ENCODE assay signal across 22 mouse cellular contexts in genomic region chr2:167748297-167748696, GRCm38 (mm10). TPM values are rescaled to one million over a fixed set of nuclear protein-coding genes. Genes with fewer than 3 reads are reported as not detected.
DNase-seq lines count a peak whose midpoint lies in the region; ATAC-seq and TF ChIP-seq lines count a peak whose summit lies in the region.
"Had no signal": no experiment of that assay in that cellular context is flagged by ENCODE, and none has a peak within 500 bp of the region (broad histone marks: within the 10 kb centered on the region; RNA-seq: fewer than 3 reads in every experiment).

No protein-coding gene starts in this region.

- peak; percentile 39; the same call in 1 of the 2 replicates for ATAC-seq in neutrophil, adult 5-6 weeks (ENCODE audit: extremely low read depth, insufficient number of reproducible peaks, low FRiP score, poor library complexity, severe bottlenecking)
- ATAC-seq in cerebellum, adult (ENCODE audit: insufficient number of reproducible peaks, low FRiP score, low TSS enrichment) = no peak
- ATAC-seq: forebrain, embryonic 13.5 days; midbrain, embryonic 13.5 days had no signal

- peaks cover 12% of the 10 kb centered on the region for H3K4me1 ChIP-seq in bone marrow, adult 2 months (ENCODE audit: control insufficient read depth, insufficient read depth, low read length)

- TF ChIP-seq CTCF in bone marrow, adult 2 months (IDR thresholded peaks at IDR 0.05; ENCODE audit: control insufficient read depth, insufficient read depth, low read length) = no peak

- no peak overlapping the region for H3K4me3 ChIP-seq in bone marrow, adult 2 months (replicated peaks; ENCODE audit: control insufficient read depth, low read depth, low read length)
- H3K4me3 ChIP-seq: forebrain, embryonic 13.5 days; gastrocnemius, adult 2 months; hindbrain, embryonic 15.5 days; kidney, embryonic 15.5 days; lung, embryonic 15.5 days; megakaryocyte, embryonic 14.5 days; midbrain, embryonic 13.5 days had no signal

- peak overlapping the region; percentile 54 for H3K27ac ChIP-seq in bone marrow, adult 2 months (ENCODE audit: control insufficient read depth, insufficient read depth, low read depth, low read length, poor library complexity)
- H3K27ac ChIP-seq: forebrain, embryonic 13.5 days; gastrocnemius, adult 2 months; hindbrain, embryonic 15.5 days; kidney, embryonic 15.5 days; liver, embryonic 14.5 days; midbrain, embryonic 13.5 days had no signal

- no peak for TF ChIP-seq POLR2A in bone marrow, adult 2 months (IDR thresholded peaks at IDR 0.05; ENCODE audit: borderline replicate concordance, control insufficient read depth, low read depth, low read length)

- peak; percentile 58 to 60 for DNase-seq in spleen, postnatal 36 days (ENCODE audit: low spot score in 2 of 2)
- no peak for DNase-seq in spleen, postnatal 14 days (ENCODE audit: low spot score in 2 of 2)
- DNase-seq in ovary, postnatal 10 days (ENCODE audit: low spot score) = no peak
- no peak for DNase-seq in embryo, embryonic 10 days (ENCODE audit: low spot score)
- DNase-seq: adrenal gland, postnatal 36 days; cerebellum, adult 2 months; cerebellum, postnatal 36 days; gastrocnemius, adult 2 months; heart, postnatal 4 days; kidney, adult 11 months; kidney, postnatal 36 days; lung, postnatal 36 days had no signal

- 55% methylated on average over 6 of the region's 6 CpGs for WGBS in bone marrow, adult 2 months

RNA-seq across cellular contexts. Expression of gene Tmem189, which starts 58.7 kb away (rescaled TPM):
- polyA plus RNA-seq in bone marrow, adult 2 months (2011; ENCODE audit: insufficient read depth, insufficient read length, low replicate concordance, missing spikeins) = 20.8 and 36.2 TPM in 2 replicates
- 76.0 and 90.2 TPM in 2 replicates for total RNA-seq in neutrophil, adult 5-6 weeks (2017)

RNA-seq across cellular contexts. Expression of gene Cebpb, which starts 59.6 kb away (rescaled TPM):
- polyA plus RNA-seq in bone marrow, adult 2 months (2011; ENCODE audit: insufficient read depth, insufficient read length, low replicate concordance, missing spikeins) = 13.0 and 19.5 TPM in 2 replicates
- 160 and 183 TPM in 2 replicates for total RNA-seq in neutrophil, adult 5-6 weeks (2017)

Comparison
In these comparisons a context has a peak if more than half of its experiments do, and no peak if none do; other contexts are left out.
1. DNase-seq: peak in spleen, postnatal 36 days (2 of 2); none in spleen, postnatal 14 days (0 of 2), ovary, postnatal 10 days (single experiment) and embryo, embryonic 10 days (single experiment).